Mouse (Mus musculus): Measurements from ENCODE around the gene Gpi1. TPM values are rescaled to one million over a fixed set of nuclear protein-coding genes. Genes with fewer than 3 reads are reported as not detected.

The Gpi1 gene
- polyA plus RNA-seq (2015; fragmentation: Nextera tagmentation; extraction: Ambion mirVana) = 288 and 306 TPM in 2 replicates

DNA sequence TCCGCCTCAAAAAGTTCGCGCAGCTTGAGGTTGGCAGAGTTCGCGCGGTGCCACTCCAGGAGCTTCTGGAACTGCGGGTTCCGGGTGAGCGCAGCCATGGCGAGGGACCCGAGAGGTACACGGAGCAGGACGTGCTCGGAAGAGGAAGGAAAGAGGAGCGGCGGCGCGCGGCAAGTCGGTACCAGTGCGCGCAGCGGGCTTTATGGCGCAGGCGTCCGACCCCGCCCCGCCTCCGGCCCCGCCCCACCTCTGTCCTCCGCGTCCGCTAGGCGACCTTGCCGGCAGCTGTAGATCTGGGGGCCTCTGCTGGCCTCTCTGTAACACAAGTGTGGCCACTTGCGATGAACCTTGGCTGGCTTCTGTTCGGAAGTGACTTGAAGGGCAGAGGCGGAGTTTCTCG is at the start of gene Gpi1:
Gene Gpi1, minus strand, starts transcription at position 221 of the 400 bp plus-strand sequence.
- peak within 1 kb of the TSS; percentile 78 for H3K4me2 ChIP-seq
- no peaks in the 10 kb centered on the region for H3K27me3 ChIP-seq
- no peaks in the 10 kb centered on the region for H3K9me3 ChIP-seq
- ATAC-seq (ENCODE audit: insufficient number of reproducible peaks, low FRiP score, low TSS enrichment, low read depth) = peak; percentile 59
- H3K27ac ChIP-seq = peak within 1 kb of the TSS; percentile 90
- peaks cover 45% of the 10 kb centered on the region for H3K4me1 ChIP-seq
- H3K9ac ChIP-seq = peak within 1 kb of the TSS; percentile 87
- 0% methylated on average over 38 of the region's 39 CpGs for WGBS
- peaks cover 33% of the 10 kb centered on the region for H3K36me3 ChIP-seq
- peak within 1 kb of the TSS; percentile 80 for H3K4me3 ChIP-seq

GRCm38 (mm10) chr7:34277656-34278055 is 47.5 kb upstream of the Gpi1 start:
- Histone ChIP-seq H3K36me3 (peaks cover 5% of the 10 kb centered on the region), H3K27me3 (no peaks in the 10 kb centered on the region), H3K9ac (no peak overlapping the region), H3K4me3 (no peak overlapping the region), H3K4me1 (0 out of 2 replicates have a peak, but pooled peaks cover under 1% of the 10 kb centered on the region), H3K27ac (0 out of 2 replicates have a peak overlapping the region, but pooled peaks have one; percentile 11), H3K9me3 (no peaks in the 10 kb centered on the region), H3K4me2 (no peak overlapping the region)
- no peak for ATAC-seq (ENCODE audit: insufficient number of reproducible peaks, low FRiP score, low TSS enrichment, low read depth)
- WGBS = 67% methylated on average over 2 of the region's 2 CpGs

DNA sequence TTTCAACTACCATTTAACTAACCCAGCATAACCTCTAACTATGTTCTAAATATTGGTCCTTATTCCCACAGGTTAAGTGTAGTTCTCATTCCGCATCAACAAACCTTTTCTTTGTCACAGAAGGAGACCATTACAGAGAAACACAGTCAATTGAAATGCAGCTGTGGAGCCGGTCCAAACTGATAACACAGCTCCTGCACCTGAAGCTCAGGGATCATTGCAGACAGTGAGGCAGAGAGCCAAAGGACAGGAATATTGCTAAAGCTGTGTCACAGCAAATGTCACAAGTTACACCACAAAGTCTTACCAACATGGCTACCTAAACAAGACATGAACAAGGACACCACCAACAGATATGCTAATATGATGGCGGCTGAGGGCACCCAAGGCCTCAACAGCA is 45.9 kb upstream of the Gpi1 start:
- Histone ChIP-seq H3K4me3 (no peak overlapping the region), H3K9me3 (no peaks in the 10 kb centered on the region), H3K4me1 (0 out of 2 replicates have a peak, but pooled peaks cover 2% of the 10 kb centered on the region), H3K27me3 (no peaks in the 10 kb centered on the region), H3K27ac (no peak overlapping the region), H3K36me3 (peaks cover 5% of the 10 kb centered on the region; the same call in 1 of the 2 replicates), H3K9ac (no peak overlapping the region), H3K4me2 (no peak overlapping the region)
- 92% methylated on average over 3 of the region's 3 CpGs for WGBS
- no peak for ATAC-seq (ENCODE audit: insufficient number of reproducible peaks, low FRiP score, low TSS enrichment, low read depth)

DNA sequence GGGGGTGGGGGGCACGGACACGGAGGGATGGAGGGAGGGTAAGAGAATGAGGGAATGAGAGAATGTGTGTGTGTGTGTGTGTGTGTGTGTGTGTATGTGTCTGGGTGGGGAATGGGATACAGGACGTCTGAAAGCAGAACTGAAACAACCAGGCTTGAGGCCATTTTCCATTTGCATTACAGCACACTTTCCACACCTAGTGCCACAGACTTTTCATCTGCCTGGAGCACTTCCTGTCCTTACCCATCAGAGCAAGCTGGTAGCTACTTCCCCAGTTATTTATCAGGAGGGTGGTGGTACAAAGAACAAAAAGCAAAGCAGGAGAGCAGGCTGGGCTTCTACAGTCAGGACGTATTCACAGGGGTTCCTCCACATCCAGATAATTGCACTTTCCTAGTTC is 42.3 kb upstream of the Gpi1 start:
- H3K27me3 ChIP-seq = no peaks in the 10 kb centered on the region
- H3K4me1 ChIP-seq = peaks cover 19% of the 10 kb centered on the region; the same call in 1 of the 2 replicates
- H3K9ac ChIP-seq = no peak overlapping the region
- WGBS = 66% methylated on average over 4 of the region's 4 CpGs
- H3K36me3 ChIP-seq = no peaks in the 10 kb centered on the region
- H3K27ac ChIP-seq = 0 out of 2 replicates have a peak overlapping the region, but pooled peaks have one; percentile 17
- no peak overlapping the region for H3K4me2 ChIP-seq
- no peaks in the 10 kb centered on the region for H3K9me3 ChIP-seq
- ATAC-seq (ENCODE audit: insufficient number of reproducible peaks, low FRiP score, low TSS enrichment, low read depth) = no peak
- no peak overlapping the region for H3K4me3 ChIP-seq

GRCm38 (mm10) chr7:34268463-34268862 is 38.3 kb upstream of the Gpi1 start:
- H3K9ac ChIP-seq = no peak overlapping the region
- H3K4me2 ChIP-seq = no peak overlapping the region
- no peaks in the 10 kb centered on the region for H3K36me3 ChIP-seq
- H3K4me1 ChIP-seq = peaks cover 19% of the 10 kb centered on the region; the same call in 1 of the 2 replicates
- H3K9me3 ChIP-seq = no peaks in the 10 kb centered on the region
- ATAC-seq (ENCODE audit: insufficient number of reproducible peaks, low FRiP score, low TSS enrichment, low read depth) = no peak
- H3K4me3 ChIP-seq = no peak overlapping the region
- peak overlapping the region; percentile 75 for H3K27ac ChIP-seq
- WGBS = 27% methylated on average over 1 of the region's 1 CpGs
- no peaks in the 10 kb centered on the region for H3K27me3 ChIP-seq

DNA sequence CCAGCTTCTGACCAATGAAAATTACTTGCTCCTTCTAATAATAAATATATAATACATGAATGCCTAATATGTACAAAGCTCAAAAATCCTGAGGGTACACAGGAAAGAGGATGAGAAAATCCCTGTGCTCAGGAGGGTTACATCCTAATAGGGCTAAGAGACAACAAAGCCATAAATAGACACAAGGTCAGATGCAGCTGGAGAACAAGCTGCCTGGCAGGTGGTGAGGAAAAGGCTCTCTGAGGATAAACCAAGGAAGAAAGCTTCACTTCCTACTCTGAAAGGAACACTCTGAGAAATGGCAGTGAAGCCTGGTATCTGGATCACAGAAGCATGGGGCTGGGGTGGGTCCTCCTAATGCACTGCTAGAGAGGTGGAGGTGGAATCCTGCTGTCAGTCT is 36.3 kb upstream of the Gpi1 start:
- no peaks in the 10 kb centered on the region for H3K27me3 ChIP-seq
- H3K4me2 ChIP-seq = no peak overlapping the region
- H3K27ac ChIP-seq = no peak overlapping the region
- no peak overlapping the region for H3K4me3 ChIP-seq
- H3K36me3 ChIP-seq = peaks cover 12% of the 10 kb centered on the region
- H3K9ac ChIP-seq = no peak overlapping the region
- H3K4me1 ChIP-seq = peaks cover 17% of the 10 kb centered on the region; the same call in 1 of the 2 replicates
- no peaks in the 10 kb centered on the region for H3K9me3 ChIP-seq
- no peak for ATAC-seq (ENCODE audit: insufficient number of reproducible peaks, low FRiP score, low TSS enrichment, low read depth)

GRCm38 (mm10) chr7:34265876-34266346 is 35.8 kb upstream of the Gpi1 start:
- no peak overlapping the region for H3K27ac ChIP-seq
- no peak overlapping the region for H3K4me3 ChIP-seq
- no peaks in the 10 kb centered on the region for H3K9me3 ChIP-seq
- H3K9ac ChIP-seq = no peak overlapping the region
- no peak for ATAC-seq (ENCODE audit: insufficient number of reproducible peaks, low FRiP score, low TSS enrichment, low read depth)
- peaks cover 14% of the 10 kb centered on the region for H3K36me3 ChIP-seq
- no peaks in the 10 kb centered on the region for H3K27me3 ChIP-seq
- 53% methylated on average over 5 of the region's 5 CpGs for WGBS
- H3K4me2 ChIP-seq = no peak overlapping the region
- H3K4me1 ChIP-seq = peaks cover 17% of the 10 kb centered on the region; the same call in 1 of the 2 replicates

GRCm38 (mm10) chr7:34263437-34263836 is 33.3 kb upstream of the Gpi1 start:
- 84% methylated on average over 5 of the region's 5 CpGs for WGBS
- Histone ChIP-seq H3K36me3 (peaks cover 21% of the 10 kb centered on the region), H3K27me3 (no peaks in the 10 kb centered on the region)

DNA sequence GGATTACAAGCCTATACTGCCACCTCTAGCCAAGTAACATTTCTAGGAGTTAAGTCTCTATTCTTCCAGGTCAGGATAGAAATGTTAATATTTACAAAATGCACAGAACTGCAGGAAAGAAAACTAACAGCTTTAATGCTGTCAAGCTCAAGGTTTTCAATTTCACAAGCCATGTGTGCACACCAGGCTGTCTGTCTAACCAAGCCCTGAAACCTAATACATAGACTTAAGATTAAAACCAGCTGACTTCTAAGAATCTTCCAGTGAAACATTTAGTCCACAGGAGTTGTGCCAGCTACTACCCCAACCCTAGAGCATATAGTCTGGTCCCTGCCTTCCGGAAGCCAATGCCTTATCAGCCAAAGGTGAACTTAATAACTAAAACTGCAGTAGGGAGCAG is 28.3 kb upstream of the Gpi1 start:
- no peak overlapping the region for H3K9ac ChIP-seq
- WGBS = 42% methylated on average over 1 of the region's 1 CpGs
- peaks cover 44% of the 10 kb centered on the region for H3K36me3 ChIP-seq
- ATAC-seq (ENCODE audit: insufficient number of reproducible peaks, low FRiP score, low TSS enrichment, low read depth) = 0 out of 2 replicates have a peak, but pooled peaks have one; percentile 30
- no peak overlapping the region for H3K4me2 ChIP-seq
- H3K4me1 ChIP-seq = 0 out of 2 replicates have a peak, but pooled peaks cover 2% of the 10 kb centered on the region
- no peak overlapping the region for H3K4me3 ChIP-seq
- H3K9me3 ChIP-seq = no peaks in the 10 kb centered on the region
- 0 out of 2 replicates have a peak overlapping the region, but pooled peaks have one; percentile 5 for H3K27ac ChIP-seq
- no peaks in the 10 kb centered on the region for H3K27me3 ChIP-seq

More at GRCm38 (mm10) chr7:34263437-34263836, 33.3 kb upstream of the Gpi1 start:
- Histone ChIP-seq H3K9me3 (no peaks in the 10 kb centered on the region), H3K4me1 (peaks cover 6% of the 10 kb centered on the region; the same call in 1 of the 2 replicates), H3K4me3 (no peak overlapping the region), H3K4me2 (no peak overlapping the region), H3K27ac (no peak overlapping the region), H3K9ac (no peak overlapping the region)
- ATAC-seq (ENCODE audit: insufficient number of reproducible peaks, low FRiP score, low TSS enrichment, low read depth) = no peak

DNA sequence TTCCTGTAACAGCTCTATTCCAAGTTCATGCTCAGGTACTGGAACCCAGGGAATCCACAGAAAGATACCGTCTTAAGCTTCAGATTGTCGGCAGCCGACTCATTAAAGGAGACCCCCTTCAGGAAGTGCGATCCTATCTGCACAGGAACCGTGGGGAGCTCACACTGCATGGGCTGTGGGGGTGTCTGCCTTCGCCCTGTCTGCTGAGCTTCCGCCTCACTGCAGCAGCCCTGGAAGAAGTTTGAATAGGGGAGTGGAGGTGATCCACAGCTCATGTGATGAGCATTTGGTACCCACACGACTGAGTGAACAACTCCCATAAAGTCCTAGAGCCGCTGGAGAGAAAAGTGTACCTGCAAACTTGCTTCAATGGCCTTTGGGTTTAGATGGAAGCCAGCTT is 27.1 kb upstream of the Gpi1 start:
- WGBS = 67% methylated on average over 9 of the region's 9 CpGs
- Histone ChIP-seq H3K9ac (no peak overlapping the region), H3K36me3 (peaks cover 43% of the 10 kb centered on the region), H3K4me2 (no peak overlapping the region), H3K4me1 (0 out of 2 replicates have a peak, but pooled peaks cover 2% of the 10 kb centered on the region), H3K4me3 (no peak overlapping the region), H3K27me3 (no peaks in the 10 kb centered on the region), H3K27ac (no peak overlapping the region), H3K9me3 (no peaks in the 10 kb centered on the region)
- no peak for ATAC-seq (ENCODE audit: insufficient number of reproducible peaks, low FRiP score, low TSS enrichment, low read depth)

- H3K4me1 ChIP-seq = 0 out of 2 replicates have a peak, but pooled peaks cover 2% of the 10 kb centered on the region
- no peak overlapping the region for H3K9ac ChIP-seq
- H3K27me3 ChIP-seq = no peaks in the 10 kb centered on the region
- ATAC-seq (ENCODE audit: insufficient number of reproducible peaks, low FRiP score, low TSS enrichment, low read depth) = no peak
- no peak overlapping the region for H3K4me3 ChIP-seq
- no peaks in the 10 kb centered on the region for H3K9me3 ChIP-seq
- H3K36me3 ChIP-seq = peaks cover 35% of the 10 kb centered on the region
- no peak overlapping the region for H3K27ac ChIP-seq
- H3K4me2 ChIP-seq = no peak overlapping the region
- 86% methylated on average over 1 of the region's 1 CpGs for whole genome bisulfite sequencing
These were observed 25.8 kb upstream of the Gpi1 start for GRCm38 (mm10) chr7:34255916-34256315.

DNA sequence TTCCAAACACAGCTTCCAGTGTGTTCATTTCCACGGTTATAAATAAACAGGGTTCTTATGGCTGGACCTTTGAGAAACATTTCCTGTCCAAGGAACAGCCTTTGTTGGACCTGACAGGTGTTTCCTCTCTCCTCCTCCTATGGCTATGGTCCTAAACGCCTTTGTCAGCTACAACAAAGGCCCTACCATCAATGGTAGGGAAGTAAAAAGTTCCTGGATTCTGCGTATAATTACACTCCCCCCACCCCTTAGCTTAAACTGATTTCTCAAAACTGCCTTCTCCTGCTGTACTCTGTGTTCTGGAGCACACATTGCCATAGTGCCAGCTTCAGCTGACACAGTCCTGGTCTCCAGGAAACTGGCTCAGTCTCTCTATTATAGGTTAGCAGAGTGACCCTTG is 25.0 kb upstream of the Gpi1 start:
- no peak overlapping the region for H3K4me2 ChIP-seq
- no peak overlapping the region for H3K27ac ChIP-seq
- no peaks in the 10 kb centered on the region for H3K9me3 ChIP-seq
- peaks cover 38% of the 10 kb centered on the region for H3K36me3 ChIP-seq
- no peak for ATAC-seq (ENCODE audit: insufficient number of reproducible peaks, low FRiP score, low TSS enrichment, low read depth)
- 63% methylated on average over 3 of the region's 3 CpGs for WGBS
- 0 out of 2 replicates have a peak, but pooled peaks cover 2% of the 10 kb centered on the region for H3K4me1 ChIP-seq
- no peak overlapping the region for H3K4me3 ChIP-seq
- H3K27me3 ChIP-seq = no peaks in the 10 kb centered on the region
- H3K9ac ChIP-seq = no peak overlapping the region

All from limb, embryonic 15.5 days (tissue).